19 mouse cellular contexts compared by ENCODE assay signal in the genomic region with DNA sequence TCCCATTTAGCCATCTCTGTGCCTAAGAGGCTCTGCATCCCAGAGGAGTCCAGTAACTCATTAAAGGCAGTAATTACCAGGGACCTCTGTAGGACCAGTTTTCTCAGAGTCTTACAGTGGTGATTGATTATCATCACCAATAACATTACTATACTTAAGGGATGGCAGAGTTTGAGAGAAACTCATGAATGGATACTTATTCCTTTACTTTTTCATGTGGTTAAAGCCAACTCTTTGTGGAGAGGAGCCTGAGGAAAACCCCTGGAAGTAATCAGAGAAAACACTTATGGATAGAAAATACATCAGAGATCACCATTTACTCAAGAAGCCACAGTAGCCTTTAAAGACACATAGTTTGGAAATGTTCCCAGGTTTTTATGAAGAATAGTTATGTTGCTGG. TPM values are rescaled to one million over a fixed set of nuclear protein-coding genes. Genes with fewer than 3 reads are reported as not detected.
DNase-seq lines count a peak whose midpoint lies in the region.
"Had no signal": no experiment of that assay in that cellular context is flagged by ENCODE, and none has a peak within 500 bp of the region (broad histone marks: within the 10 kb centered on the region; RNA-seq: fewer than 3 reads in every experiment).

A gene (minus strand): TSS at position 101 of the 400 bp plus-strand sequence.

- intact Hi-C loops in heart, postnatal 36 days (cut with DNase I): no loop called here

- DNase-seq in 3T3-L1 (ENCODE audit: low read depth, low spot score): peak; percentile 2
- DNase-seq in heart, postnatal 36 days: no peak
- DNase-seq: adrenal gland, adult 2 months; adrenal gland, adult 8-10 months; adrenal gland, postnatal 10 days; adrenal gland, postnatal 14 days; adrenal gland, postnatal 25 days; adrenal gland, postnatal 36 days; B cell, adult 2 months; cerebellum, adult 11 months; cerebellum, adult 11-12 months; cerebellum, adult 18-20 months; cerebellum, adult 2 months; cerebellum, adult 8-10 months had no signal

RNA-seq across cellular contexts. Expression of the gene that starts here (rescaled TPM):
- total RNA-seq in heart, postnatal 36 days (2021): not detected
- total RNA-seq: adrenal gland, adult 18-20 months; adrenal gland, adult 2 months; adrenal gland, adult 8-10 months; adrenal gland, postnatal 10 days; adrenal gland, postnatal 14 days; adrenal gland, postnatal 25 days; adrenal gland, postnatal 36 days; adrenal gland, postnatal 4 days; CH12.LX; ES-E14; MEL had no signal
